Mouse (Mus musculus) left cerebral cortex, postnatal 25 days (tissue): ENCODE results near the gene Pfkm. TPM values are rescaled to one million over a fixed set of nuclear protein-coding genes. Genes with fewer than 3 reads are reported as not detected.

Source experiments
- DNase-seq, 2 experiments: peaks; one replicate each; pipeline ENCODE4 v3.0.0; 2022; ENCODE audit warnings: low spot score in 2 of 2, mixed read lengths in 1 of 2
- intact Hi-C: fragments of 180-260 bp; cut with DNase I; formaldehyde crosslinking; loops from one replicate; pipeline ENCODE4 v1.15.1; 2025
- total RNA-seq, 2 experiments: library from RNA; stranded (reverse); gene quantifications; 2 replicates each; pipeline ENCODE4 v1.2.3; 2021

Gene Pfkm
- total RNA-seq = 100 to 1,000 TPM; 398 to 408 TPM

DNA sequence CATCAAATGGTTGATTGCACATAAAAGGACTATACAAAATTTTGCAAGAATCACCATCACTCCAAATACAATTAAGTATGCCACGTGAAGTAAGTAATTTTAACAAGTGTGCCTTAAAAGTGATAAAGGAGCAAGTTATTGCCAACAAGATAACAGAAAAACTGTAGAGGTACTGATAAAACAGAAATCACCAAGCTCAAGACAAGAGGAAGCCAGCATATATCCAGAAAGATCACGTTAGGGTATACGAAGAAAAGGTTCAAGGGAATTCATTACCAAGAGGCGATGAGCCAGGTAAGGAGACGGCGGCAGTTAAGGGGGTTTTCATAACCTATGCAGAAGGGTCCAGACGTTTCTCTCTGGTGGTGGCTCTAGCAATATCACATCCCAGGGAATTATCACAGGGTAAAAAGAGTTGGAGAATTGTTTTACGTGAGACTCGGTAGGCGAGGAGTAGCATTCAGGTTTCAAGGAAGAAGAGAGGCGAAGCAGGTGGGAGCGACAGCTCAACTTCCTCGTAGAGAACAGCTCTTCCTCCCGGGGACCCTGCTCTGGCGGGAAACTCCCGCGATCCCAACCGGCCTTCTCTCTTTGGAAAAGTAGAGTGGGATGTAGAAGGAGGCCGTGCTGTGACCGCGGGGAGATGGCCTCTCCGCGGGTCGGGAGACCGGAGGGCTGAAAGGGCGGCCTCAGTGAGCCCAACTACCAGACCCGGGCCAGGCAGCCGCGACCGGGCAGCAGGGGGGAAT, at the start of gene Pfkm:
Gene Pfkm (plus strand): TSS at position 218 of the 749 bp plus-strand sequence.
- no peak for DNase-seq
- intact Hi-C loops = loop anchor here (2.0 to 10.0 kb wide), 6 partner anchors 16 to 412 kb away; partner anchors contain the start of genes Asb8, Ccdc184 and Zfp641

DNA sequence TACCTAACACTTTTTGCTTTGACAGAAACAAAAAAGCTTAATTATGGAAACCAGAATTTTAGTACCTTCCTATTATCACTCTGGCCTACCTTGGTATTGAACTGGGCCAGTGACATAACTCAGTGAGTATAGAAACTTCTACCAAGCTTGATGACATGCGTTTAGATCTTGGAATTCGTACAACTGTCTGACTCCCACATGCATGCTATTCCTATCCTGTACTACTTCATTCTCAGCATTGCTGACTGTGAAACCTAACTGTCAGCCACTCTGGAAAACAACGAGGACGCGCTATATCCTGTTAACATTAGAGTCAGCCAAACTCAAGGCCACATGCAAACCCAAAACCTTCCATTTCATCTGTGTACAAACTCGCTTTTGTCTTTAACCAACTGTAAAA, 48.4 kb upstream of the Pfkm start:
- DNase-seq = peak in 1 of 2 experiments; percentile 63
- intact Hi-C loops = no loop called here

DNA sequence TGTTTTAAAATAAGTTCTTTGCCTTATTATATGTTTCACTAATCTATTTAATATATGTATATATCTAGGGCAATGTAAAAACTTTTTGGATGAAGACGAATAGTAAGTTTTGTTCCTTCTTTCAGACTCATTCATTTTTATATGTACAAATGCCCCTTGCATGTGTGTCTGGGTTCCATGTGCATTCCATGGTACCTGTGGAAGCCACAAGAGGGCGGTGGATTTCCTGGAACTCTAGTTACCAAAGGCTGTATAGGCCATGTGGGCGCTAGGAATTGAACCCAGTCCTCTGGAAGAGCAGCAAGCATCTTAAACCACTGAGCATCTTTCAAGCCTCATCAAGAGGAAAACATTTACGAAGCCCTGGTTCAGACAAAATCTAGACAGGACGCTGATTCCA, 48.0 kb upstream of the Pfkm start:
- no peak for DNase-seq
- intact Hi-C loops = no loop called here

DNA sequence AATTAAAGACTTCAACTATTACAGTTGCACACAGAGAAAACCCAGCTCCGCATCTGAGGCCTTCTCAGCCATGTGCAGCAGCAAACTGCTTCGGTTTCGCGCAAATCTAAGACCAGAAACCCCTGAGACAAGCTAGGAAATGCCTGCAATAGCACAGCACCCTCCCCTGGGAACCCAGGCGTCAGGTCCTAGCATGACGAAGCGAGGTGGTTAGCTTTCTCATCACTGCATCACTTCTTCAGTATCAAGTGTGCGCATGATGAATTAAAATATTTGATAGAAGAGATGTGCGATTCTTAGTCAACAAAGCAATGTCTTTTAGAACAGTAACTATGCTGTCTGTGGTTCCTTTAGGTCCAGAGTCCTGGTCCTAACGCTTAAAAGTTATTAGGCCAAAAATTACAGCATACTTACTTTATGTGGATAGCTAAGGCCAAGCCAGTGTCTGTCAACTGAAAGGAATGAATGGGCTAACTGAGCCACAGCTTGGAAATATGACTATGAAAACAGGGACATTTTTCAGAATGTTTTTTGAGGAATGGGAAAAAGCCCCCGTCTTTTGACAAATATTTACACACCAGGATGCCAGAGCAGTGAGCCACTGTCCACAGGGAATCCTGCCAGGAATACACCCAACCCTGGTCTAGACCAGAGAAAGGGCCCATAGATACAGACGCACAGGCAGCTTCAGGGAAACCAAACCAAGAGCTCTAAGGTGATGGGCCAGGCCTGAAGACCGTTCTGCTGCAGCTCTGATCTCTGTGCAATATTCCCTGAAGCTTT, 43.3 kb upstream of the Pfkm start:
- intact Hi-C loops = no loop called here
- no peak for DNase-seq

DNA sequence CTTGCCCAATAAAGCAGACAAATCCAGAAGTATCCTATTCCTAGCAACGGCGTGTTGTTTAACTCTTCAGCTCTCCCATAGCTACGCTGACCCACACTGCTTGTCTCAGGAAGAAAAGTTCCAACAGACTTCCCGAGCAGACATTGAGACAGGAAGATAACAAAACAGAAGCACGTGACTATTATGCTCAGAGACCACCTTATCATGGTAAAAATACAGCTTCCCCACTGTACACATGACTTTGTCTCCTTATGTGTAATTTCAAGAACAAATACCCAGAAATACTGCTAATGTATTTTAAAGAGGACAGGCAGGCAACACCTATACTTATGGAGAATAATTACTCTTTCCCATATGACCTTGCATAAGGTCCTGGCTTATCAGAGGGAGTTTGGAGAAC, 40.7 kb upstream of the Pfkm start:
- intact Hi-C loops = loop anchor here (5.0 kb wide), 1 partner anchor 59 kb away; no protein-coding TSS in a partner anchor
- DNase-seq = no peak

DNA sequence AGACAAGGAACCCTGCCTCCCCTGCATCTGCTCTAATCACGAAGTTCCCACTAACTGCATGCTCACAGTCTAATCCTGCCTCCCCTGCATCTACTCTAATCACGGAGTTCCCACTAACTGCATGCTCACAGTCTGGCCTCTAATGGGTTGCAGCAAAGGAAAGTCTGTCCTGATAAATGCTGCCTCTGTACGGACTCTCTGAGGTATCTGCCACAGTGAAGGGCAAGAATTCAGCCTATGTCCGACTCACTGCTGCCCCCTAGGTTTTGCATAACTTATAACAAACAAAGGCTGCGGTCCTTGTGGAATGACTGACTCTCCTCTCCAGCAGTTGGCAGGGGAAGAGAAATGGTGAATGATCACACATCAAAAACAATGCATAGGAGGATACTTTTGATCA, 37.1 kb upstream of the Pfkm start:
- peak in 1 of 2 experiments; percentile 31 for DNase-seq
- intact Hi-C loops = no loop called here

DNA sequence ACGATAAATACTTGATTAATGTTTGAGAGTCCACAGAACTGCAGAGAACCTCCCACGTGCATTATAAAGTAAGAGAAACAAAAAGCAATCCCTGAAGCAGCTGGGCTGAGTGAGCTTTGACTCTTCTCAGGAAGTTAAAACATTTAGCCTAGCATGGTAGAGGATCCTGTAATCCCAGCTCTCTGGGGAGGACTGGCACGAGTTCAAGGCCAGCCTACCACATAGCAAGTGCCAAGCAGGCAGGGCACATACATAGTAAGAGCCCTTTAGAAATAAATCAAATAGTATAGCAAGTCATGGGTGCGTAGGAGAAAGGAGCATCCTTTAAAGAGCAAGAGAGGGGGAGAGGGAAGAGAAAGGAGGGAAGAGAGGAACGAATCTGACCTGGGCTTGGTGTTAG, 26.5 kb upstream of the Pfkm start:
- no peak for DNase-seq
- intact Hi-C loops = no loop called here

DNA sequence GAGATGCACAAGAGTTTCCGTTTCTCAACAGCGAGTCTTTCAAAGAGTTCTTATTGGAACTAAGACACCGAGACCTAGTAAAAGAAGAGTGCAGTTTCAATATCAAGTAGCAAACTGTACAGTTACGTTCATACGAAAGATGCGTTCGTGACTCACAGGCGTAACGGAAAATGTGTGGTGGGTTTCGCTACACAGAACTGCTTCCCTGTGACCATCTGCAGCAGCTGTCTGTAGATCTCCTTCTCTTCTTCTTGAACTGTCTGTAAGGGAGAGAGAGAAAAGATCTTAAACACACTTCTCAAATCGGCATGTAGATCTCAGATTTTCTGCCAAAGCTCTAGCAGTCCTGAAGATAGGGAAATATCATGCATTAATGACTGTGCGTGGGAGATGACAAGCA, 25.8 kb upstream of the Pfkm start:
- no peak for DNase-seq
- intact Hi-C loops = no loop called here

DNA sequence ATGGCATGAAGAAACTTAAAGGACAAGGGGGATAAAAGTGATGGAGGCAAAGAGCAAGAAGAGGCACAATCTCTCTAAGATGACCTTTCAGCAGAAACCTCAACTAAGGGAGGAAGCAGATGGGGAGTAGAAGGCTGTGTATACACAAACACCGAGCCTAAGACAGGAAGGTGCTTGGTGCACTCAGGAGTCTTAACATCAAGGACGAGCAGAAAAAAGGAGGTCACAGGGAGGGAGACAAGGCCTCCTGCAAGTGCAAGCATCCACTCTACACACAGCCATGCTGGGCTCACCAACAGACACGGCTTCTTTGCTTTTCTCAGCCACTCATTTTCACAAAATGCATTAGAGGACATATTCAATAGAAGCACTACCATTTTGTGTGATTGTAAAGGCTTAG, 24.9 kb upstream of the Pfkm start:
- intact Hi-C loops = no loop called here
- DNase-seq = no peak

DNA sequence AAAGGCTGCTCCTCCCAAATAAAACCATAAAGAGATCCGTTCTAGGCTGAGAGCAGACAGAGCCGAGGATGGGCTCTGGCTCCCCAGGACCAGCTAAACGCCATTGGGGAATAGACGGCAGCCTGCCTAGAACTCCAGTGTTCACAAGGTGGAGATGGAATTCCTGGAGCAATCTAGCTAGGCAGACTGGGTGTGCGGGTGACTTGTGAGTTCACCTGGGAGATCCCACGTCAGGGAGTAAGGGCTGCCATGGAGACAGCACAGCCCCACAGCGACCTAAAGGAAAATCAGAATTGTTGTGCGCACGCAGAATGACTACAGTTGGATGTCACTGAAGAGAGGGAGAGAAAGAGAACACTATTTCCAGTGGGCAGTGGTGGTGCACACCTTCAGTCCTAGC, 23.9 kb upstream of the Pfkm start:
- no peak for DNase-seq
- intact Hi-C loops = no loop called here

DNA sequence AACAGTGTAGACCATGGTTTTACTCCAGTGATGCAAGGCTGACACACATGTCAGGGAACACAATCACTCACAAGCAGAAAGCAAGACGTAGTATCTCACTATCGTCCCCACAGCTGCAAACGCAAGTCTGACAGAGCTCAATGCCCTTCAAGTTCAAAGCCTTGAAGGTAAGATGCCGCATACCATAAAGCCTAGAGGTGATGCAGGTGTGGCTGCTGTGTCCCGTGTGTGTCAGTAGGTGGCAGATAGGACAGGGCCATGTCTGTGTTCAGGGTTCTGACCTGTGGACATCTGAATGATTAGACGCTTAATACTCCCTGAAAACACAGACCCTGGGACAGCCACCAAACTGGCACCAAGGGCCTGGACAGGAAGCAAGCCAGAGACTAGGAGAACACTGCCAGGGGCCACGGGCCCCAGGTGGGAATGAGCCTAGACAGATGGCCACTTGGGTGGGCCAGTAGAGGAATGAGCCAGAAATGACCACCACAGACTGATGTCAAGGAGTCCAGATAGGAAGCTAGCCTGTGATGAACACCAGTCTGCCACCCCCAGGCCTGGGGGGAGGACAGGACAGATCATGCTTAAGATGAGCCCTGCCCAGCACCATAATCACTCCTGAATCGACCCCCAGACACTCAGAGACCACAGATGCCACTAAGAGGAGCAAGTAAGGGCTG, 22.7 kb upstream of the Pfkm start:
- no peak for DNase-seq

DNA sequence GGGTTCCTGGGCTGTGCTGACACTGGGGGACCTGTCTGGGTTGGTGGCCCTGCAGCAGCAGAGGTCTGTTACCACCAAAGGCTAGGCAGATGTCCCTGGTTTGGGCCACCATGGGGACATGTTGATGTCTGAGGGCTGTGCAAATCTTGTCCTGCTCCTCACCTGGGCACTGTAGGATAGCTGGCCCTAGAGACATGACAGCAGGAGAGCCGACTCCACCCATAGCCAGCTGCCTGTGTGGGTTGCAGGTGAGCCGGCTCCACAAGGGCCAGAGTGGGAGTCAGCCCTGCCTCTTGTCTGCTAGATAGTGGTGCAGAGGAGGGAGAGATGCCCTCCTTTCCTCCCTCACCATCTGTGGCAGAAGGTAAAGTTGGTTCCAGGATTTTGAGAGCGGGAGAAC, 22.0 kb upstream of the Pfkm start:
- intact Hi-C loops = no loop called here
- DNase-seq = peak in 1 of 2 experiments; percentile 44

More for the DNA sequence above, 22.7 kb upstream of the Pfkm start:
- intact Hi-C loops = no loop called here

DNA sequence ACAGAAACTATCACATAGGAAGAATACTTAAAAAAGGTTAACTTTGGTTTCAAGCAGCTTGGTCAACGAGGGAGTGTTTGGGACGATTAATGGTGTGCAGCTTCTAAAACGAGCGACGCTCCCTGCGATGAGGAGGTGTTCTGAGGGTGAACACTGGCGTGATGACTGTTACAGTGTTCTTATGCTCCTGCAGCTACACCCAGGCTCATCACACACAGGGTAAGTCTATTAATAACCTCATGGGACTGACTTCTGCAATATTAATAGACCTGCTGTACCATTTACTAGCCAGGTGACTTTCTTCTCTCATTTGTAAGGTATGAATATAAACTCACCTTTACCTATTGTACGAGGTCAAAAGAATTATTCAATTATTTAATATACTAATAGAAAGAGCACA, 17.9 kb upstream of the Pfkm start:
- intact Hi-C loops = no loop called here
- no peak for DNase-seq

DNA sequence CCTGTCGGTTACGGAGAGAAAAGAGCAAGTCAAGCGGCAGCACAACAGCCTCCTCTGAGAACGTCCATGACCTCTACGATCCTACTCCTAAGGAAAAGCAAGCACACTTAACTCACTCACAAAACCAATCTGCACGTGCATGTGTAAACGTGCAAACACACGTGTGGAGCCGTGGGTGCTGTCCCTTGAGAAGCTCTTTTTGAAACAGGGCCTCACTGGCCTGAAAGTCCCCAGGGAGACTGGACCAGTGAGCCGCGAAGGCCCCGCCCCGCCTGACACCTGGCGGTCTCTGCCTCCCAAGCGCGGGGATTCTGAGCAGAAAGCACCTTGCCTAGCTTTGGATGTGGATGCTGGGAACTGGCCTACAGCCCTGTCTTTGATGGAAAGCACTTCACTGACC, 17.4 kb upstream of the Pfkm start:
- no peak for DNase-seq
- intact Hi-C loops = no loop called here

DNA sequence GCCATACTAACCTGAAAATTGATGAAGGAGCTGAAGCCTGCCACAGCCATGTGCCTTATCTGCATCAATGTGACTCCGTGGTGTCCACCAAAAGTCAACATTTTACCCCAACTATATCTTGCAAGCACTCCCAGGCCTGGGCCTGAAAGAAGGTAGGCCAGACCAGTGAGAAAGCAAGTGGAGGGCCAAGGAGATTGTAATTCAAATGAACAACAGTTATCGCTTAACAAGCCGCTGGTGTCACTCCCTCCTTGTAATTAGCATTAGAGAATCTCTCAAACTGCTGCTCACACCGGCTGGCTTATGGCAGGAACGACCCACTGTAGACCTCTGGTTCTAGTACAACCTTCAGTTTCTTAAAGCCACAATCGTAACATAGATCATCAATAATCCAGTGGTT, 15.5 kb upstream of the Pfkm start:
- intact Hi-C loops = no loop called here
- DNase-seq = no peak

DNA sequence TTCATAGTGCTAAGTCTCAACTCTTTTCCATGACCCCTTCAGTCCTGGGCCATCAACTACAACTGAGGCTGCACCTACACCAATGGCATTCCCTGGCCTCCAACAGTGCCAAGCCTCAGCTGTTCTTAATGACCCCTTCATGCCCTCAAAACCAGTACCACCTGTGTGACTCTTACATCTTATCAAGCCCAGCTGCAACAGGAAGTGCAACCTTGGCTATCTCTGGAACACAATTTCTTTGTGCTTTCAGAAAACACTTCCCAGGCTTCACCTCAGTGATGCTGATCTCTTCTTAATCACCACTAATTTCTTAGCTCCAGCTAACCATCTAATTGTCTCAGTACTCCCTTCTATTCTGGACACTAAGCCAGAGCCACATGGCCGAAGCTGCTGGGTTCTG, 3.5 kb upstream of the Pfkm start:
- DNase-seq = no peak

DNA sequence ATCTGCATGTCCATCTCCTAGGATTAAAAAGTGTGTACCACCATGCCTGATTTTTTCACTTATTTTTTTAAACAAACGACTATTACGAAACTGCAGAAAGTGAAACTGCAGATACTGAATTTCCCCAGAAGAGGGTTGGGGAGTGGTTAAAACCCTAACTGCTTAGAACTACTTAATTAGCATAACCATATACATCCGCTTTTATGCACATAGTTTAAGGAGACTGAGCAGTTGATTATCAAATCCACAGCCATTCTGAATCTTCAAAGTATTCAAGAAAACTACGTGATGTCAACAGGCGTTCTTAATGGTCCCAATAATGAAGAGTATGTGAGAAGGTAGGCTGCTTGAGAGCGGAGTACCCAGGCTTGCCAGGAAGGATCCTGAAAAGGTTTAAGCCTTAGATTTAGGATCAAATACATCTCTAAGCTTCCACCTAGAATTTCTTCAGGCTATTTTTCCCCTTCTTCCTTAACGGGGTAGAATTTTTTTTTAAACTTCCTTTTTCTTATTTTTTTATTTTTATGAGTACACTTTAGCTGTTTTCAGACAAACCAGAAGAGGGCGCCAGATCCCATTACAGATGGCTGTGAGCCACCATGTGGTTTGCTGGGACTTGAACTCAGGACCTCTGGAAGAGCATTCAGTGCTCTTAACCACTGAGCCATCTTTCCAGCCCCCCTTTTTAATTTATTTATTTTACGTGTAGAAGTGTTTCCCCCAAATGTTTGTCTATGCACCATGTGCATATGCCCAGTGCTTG, 2.8 kb upstream of the Pfkm start:
- intact Hi-C loops = loop anchor here (5.0 to 10.0 kb wide), 3 partner anchors 78 to 415 kb away; partner anchors contain the start of genes Asb8, Ccdc184 and Zfp641
- DNase-seq = peak; percentile 28 to 34

More for the DNA sequence above, 3.5 kb upstream of the Pfkm start:
- intact Hi-C loops = no loop called here

DNA sequence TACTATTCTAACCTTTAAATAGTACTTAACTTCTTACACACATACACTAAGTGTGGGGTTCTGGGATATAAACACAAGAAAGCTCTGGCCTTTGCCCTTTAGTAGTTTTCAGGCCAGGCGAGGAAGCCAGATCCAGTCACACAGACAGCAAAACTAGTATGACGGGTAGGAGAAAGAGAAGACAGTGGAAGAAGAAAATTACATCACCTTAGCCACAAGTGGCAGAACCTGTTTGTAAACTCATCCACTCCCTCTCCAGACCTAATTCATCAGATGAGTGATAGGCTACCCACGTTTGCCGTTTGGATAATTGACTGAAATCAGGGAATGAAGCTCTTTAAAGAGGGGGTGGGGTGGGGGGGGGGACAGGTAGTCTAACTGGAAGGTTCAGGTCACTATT, 548 bp upstream of the Pfkm start:
- intact Hi-C loops = loop anchor here (2.0 to 10.0 kb wide), 6 partner anchors 17 to 413 kb away; partner anchors contain the start of genes Asb8, Ccdc184 and Zfp641
- no peak for DNase-seq
